Mouse (Mus musculus) MN1 (cell line): ENCODE results near the gene Dpp9.

ENCODE experiments used
- DNase-seq: peaks from one replicate; pipeline ENCODE4 v3.0.0-alpha.2; 2016; ENCODE audit warnings: low spot score

Gene Dpp9

GRCm38 (mm10) chr17:56183658-56184103 lies 35.0 kb downstream of the Dpp9 start, which contains the start of gene Mydgf:
Gene Mydgf (minus strand): TSS chr17:56183920.
- peak; percentile 97 for DNase-seq

GRCm38 (mm10) chr17:56182975-56183657 lies 35.6 kb downstream of the Dpp9 start:
- peak; percentile 60 for DNase-seq

GRCm38 (mm10) chr17:56175416-56175815 lies 43.3 kb downstream of the Dpp9 start:
- no peak for DNase-seq

- no peak for DNase-seq
Observed at GRCm38 (mm10) chr17:56173401-56174046, 45.2 kb downstream of the Dpp9 start.

- DNase-seq: no peak
Observed at GRCm38 (mm10) chr17:56171881-56172280, 46.8 kb downstream of the Dpp9 start.

- no peak for DNase-seq
Observed at GRCm38 (mm10) chr17:56171456-56171855, 47.2 kb downstream of the Dpp9 start.

GRCm38 (mm10) chr17:56170636-56171035 lies 48.1 kb downstream of the Dpp9 start:
- no peak for DNase-seq

GRCm38 (mm10) chr17:56169830-56170229 lies 48.9 kb downstream of the Dpp9 start:
- no peak for DNase-seq

GRCm38 (mm10) chr17:56165671-56166070 lies 53.0 kb downstream of the Dpp9 start:
- no peak for DNase-seq

GRCm38 (mm10) chr17:56164510-56164909 lies 54.2 kb downstream of the Dpp9 start:
- no peak for DNase-seq

- DNase-seq: no peak
Observed at GRCm38 (mm10) chr17:56163523-56164102, 55.1 kb downstream of the Dpp9 start.

GRCm38 (mm10) chr17:56162231-56162774 lies 56.4 kb downstream of the Dpp9 start, which contains the start of gene Tnfaip8l1:
Gene Tnfaip8l1 (plus strand): TSS chr17:56162477.
- DNase-seq: peak; percentile 97

GRCm38 (mm10) chr17:56159729-56160128 lies 59.0 kb downstream of the Dpp9 start:
- DNase-seq: peak; percentile 90

GRCm38 (mm10) chr17:56153643-56154042 lies 65.1 kb downstream of the Dpp9 start:
- peak; percentile 99 for DNase-seq

GRCm38 (mm10) chr17:56149897-56150296 lies 68.8 kb downstream of the Dpp9 start:
- no peak for DNase-seq

GRCm38 (mm10) chr17:56148790-56149618 lies 69.7 kb downstream of the Dpp9 start:
- DNase-seq: no peak

- no peak for DNase-seq
Observed at GRCm38 (mm10) chr17:56148280-56148679, 70.4 kb downstream of the Dpp9 start.

GRCm38 (mm10) chr17:56147420-56147819 lies 71.3 kb downstream of the Dpp9 start:
- DNase-seq: no peak

GRCm38 (mm10) chr17:56146131-56146530 lies 72.6 kb downstream of the Dpp9 start:
- no peak for DNase-seq

- no peak for DNase-seq
Observed at GRCm38 (mm10) chr17:56144546-56144945, 74.2 kb downstream of the Dpp9 start.

- DNase-seq: no peak
Observed at GRCm38 (mm10) chr17:56141702-56142605, 76.8 kb downstream of the Dpp9 start.
